Mouse (Mus musculus): Measurements from ENCODE around the gene Iscu. TPM values are rescaled to one million over a fixed set of nuclear protein-coding genes. Genes with fewer than 3 reads are reported as not detected.

Iscu gene
- polyA plus RNA-seq, 1 experiment from 2014 or later = 93.4 TPM

GRCm38 (mm10) chr5:113796401-113797148 is 24.0 kb downstream of the Iscu start:
- Histone ChIP-seq H3K9me3 (no peaks in the 10 kb centered on the region), H3K4me3 (no peak overlapping the region), H3K4me1 (replicated peaks) (peaks cover 33% of the 10 kb centered on the region), H3K36me3 (no peaks in the 10 kb centered on the region), H3K27ac (no peak overlapping the region), H3K27me3 (peaks cover 13% of the 10 kb centered on the region; the same call in 1 of the 2 replicates), H3K9ac (no peak overlapping the region), H3K4me2 (no peak overlapping the region)
- 7% methylated on average over 13 of the region's 13 CpGs for WGBS
- no peak for ATAC-seq (ENCODE audit: low FRiP score)

- H3K27me3 ChIP-seq = peaks cover 13% of the 10 kb centered on the region; the same call in 1 of the 2 replicates
- 14% methylated on average over 19 of the region's 19 CpGs for WGBS
- no peak overlapping the region for H3K4me3 ChIP-seq
- ATAC-seq (ENCODE audit: low FRiP score) = no peak
- H3K36me3 ChIP-seq = no peaks in the 10 kb centered on the region
- H3K27ac ChIP-seq = no peak overlapping the region
- H3K9me3 ChIP-seq = no peaks in the 10 kb centered on the region
- H3K4me2 ChIP-seq = no peak overlapping the region
- peaks cover 33% of the 10 kb centered on the region for H3K4me1 ChIP-seq (replicated peaks)
- H3K9ac ChIP-seq = no peak overlapping the region
Observed at GRCm38 (mm10) chr5:113797149-113797882, 24.8 kb downstream of the Iscu start.

- WGBS = 81% methylated on average over 9 of the region's 9 CpGs
- ATAC-seq (ENCODE audit: low FRiP score) = no peak
- H3K4me2 ChIP-seq = no peak overlapping the region
- H3K4me1 ChIP-seq (replicated peaks) = peaks cover 33% of the 10 kb centered on the region
- no peak overlapping the region for H3K27ac ChIP-seq
- H3K4me3 ChIP-seq = no peak overlapping the region
- H3K9ac ChIP-seq = no peak overlapping the region
- H3K27me3 ChIP-seq = peaks cover 13% of the 10 kb centered on the region; the same call in 1 of the 2 replicates
- H3K36me3 ChIP-seq = no peaks in the 10 kb centered on the region
- no peaks in the 10 kb centered on the region for H3K9me3 ChIP-seq
Observed at GRCm38 (mm10) chr5:113798525-113798924, 26.0 kb downstream of the Iscu start.

- H3K36me3 ChIP-seq = no peaks in the 10 kb centered on the region
- H3K4me2 ChIP-seq = no peak overlapping the region
- H3K4me3 ChIP-seq = peak overlapping the region; percentile 12; the same call in 1 of the 2 replicates
- peak overlapping the region; percentile 62 for H3K27ac ChIP-seq
- ATAC-seq (ENCODE audit: low FRiP score) = no peak
- H3K4me1 ChIP-seq (replicated peaks) = peaks cover 33% of the 10 kb centered on the region
- WGBS = 44% methylated on average over 5 of the region's 5 CpGs
- peaks cover 13% of the 10 kb centered on the region; the same call in 1 of the 2 replicates for H3K27me3 ChIP-seq
- no peaks in the 10 kb centered on the region for H3K9me3 ChIP-seq
- 0 out of 2 replicates have a peak overlapping the region, but pooled peaks have one; percentile 2 for H3K9ac ChIP-seq
Observed at GRCm38 (mm10) chr5:113799691-113800090, 27.1 kb downstream of the Iscu start.

GRCm38 (mm10) chr5:113800280-113800679 is 27.7 kb downstream of the Iscu start, which contains the start of gene Tmem119:
Gene Tmem119, minus strand, starts transcription at chr5:113800516.
- peaks cover 33% of the 10 kb centered on the region for H3K4me1 ChIP-seq (replicated peaks)
- H3K36me3 ChIP-seq = no peaks in the 10 kb centered on the region
- H3K4me2 ChIP-seq = 0 out of 2 replicates have a peak within 1 kb of the TSS, but pooled peaks have one; percentile 9
- peaks cover 13% of the 10 kb centered on the region; the same call in 1 of the 2 replicates for H3K27me3 ChIP-seq
- H3K4me3 ChIP-seq = peak within 1 kb of the TSS; percentile 12; the same call in 1 of the 2 replicates
- peak within 1 kb of the TSS; percentile 2; the same call in 1 of the 2 replicates for H3K9ac ChIP-seq
- peak within 1 kb of the TSS; percentile 62 for H3K27ac ChIP-seq
- H3K9me3 ChIP-seq = no peaks in the 10 kb centered on the region
- WGBS = 4% methylated on average over 11 of the region's 11 CpGs
- ATAC-seq (ENCODE audit: low FRiP score) = peak; percentile 59

GRCm38 (mm10) chr5:113804395-113804966 is 31.9 kb downstream of the Iscu start:
- WGBS = 67% methylated on average over 7 of the region's 7 CpGs
- H3K36me3 ChIP-seq = no peaks in the 10 kb centered on the region
- H3K9me3 ChIP-seq = no peaks in the 10 kb centered on the region
- H3K4me2 ChIP-seq = no peak overlapping the region
- peaks cover 13% of the 10 kb centered on the region for H3K4me1 ChIP-seq (replicated peaks)
- H3K27me3 ChIP-seq = 0 out of 2 replicates have a peak, but pooled peaks cover 7% of the 10 kb centered on the region
- no peak overlapping the region for H3K27ac ChIP-seq
- no peak overlapping the region for H3K9ac ChIP-seq
- H3K4me3 ChIP-seq = no peak overlapping the region
- ATAC-seq (ENCODE audit: low FRiP score) = no peak

GRCm38 (mm10) chr5:113805301-113805700 is 32.8 kb downstream of the Iscu start:
- no peak overlapping the region for H3K27ac ChIP-seq
- H3K4me3 ChIP-seq = no peak overlapping the region
- no peak overlapping the region for H3K9ac ChIP-seq
- peaks cover 5% of the 10 kb centered on the region for H3K4me1 ChIP-seq (replicated peaks)
- ATAC-seq (ENCODE audit: low FRiP score) = no peak
- H3K27me3 ChIP-seq = 0 out of 2 replicates have a peak, but pooled peaks cover 7% of the 10 kb centered on the region
- H3K9me3 ChIP-seq = no peaks in the 10 kb centered on the region
- no peak overlapping the region for H3K4me2 ChIP-seq
- no peaks in the 10 kb centered on the region for H3K36me3 ChIP-seq
- 88% methylated on average over 9 of the region's 9 CpGs for WGBS

GRCm38 (mm10) chr5:113806414-113806813 is 33.9 kb downstream of the Iscu start:
- WGBS = 36% methylated on average over 10 of the region's 10 CpGs

GRCm38 (mm10) chr5:113807712-113808111 is 35.2 kb downstream of the Iscu start:
- no peak overlapping the region for H3K4me2 ChIP-seq
- no peaks in the 10 kb centered on the region for H3K4me1 ChIP-seq (replicated peaks)
- no peak overlapping the region for H3K27ac ChIP-seq
- H3K9ac ChIP-seq = no peak overlapping the region
- H3K9me3 ChIP-seq = peaks cover 10% of the 10 kb centered on the region
- no peak overlapping the region for H3K4me3 ChIP-seq
- ATAC-seq (ENCODE audit: low FRiP score) = no peak
- WGBS = 73% methylated on average over 9 of the region's 9 CpGs
- 0 out of 2 replicates have a peak, but pooled peaks cover 7% of the 10 kb centered on the region for H3K27me3 ChIP-seq
- H3K36me3 ChIP-seq = no peaks in the 10 kb centered on the region

More at GRCm38 (mm10) chr5:113806414-113806813, 33.9 kb downstream of the Iscu start:
- no peaks in the 10 kb centered on the region for H3K36me3 ChIP-seq
- H3K9me3 ChIP-seq = peaks cover 8% of the 10 kb centered on the region
- H3K4me2 ChIP-seq = no peak overlapping the region
- ATAC-seq (ENCODE audit: low FRiP score) = no peak
- no peaks in the 10 kb centered on the region for H3K4me1 ChIP-seq (replicated peaks)
- H3K9ac ChIP-seq = no peak overlapping the region
- no peak overlapping the region for H3K4me3 ChIP-seq
- 0 out of 2 replicates have a peak, but pooled peaks cover 7% of the 10 kb centered on the region for H3K27me3 ChIP-seq
- H3K27ac ChIP-seq = no peak overlapping the region

- Histone ChIP-seq H3K27ac (no peak overlapping the region), H3K4me2 (no peak overlapping the region), H3K4me3 (no peak overlapping the region), H3K9me3 (peaks cover 10% of the 10 kb centered on the region), H3K27me3 (0 out of 2 replicates have a peak, but pooled peaks cover 7% of the 10 kb centered on the region), H3K9ac (no peak overlapping the region), H3K4me1 (replicated peaks) (no peaks in the 10 kb centered on the region), H3K36me3 (no peaks in the 10 kb centered on the region)
- ATAC-seq (ENCODE audit: low FRiP score) = no peak
- WGBS = 71% methylated on average over 2 of the region's 2 CpGs
Observed at GRCm38 (mm10) chr5:113808177-113808576, 35.6 kb downstream of the Iscu start.

- H3K4me1 ChIP-seq (replicated peaks) = no peaks in the 10 kb centered on the region
- no peaks in the 10 kb centered on the region for H3K36me3 ChIP-seq
- no peak overlapping the region for H3K27ac ChIP-seq
- no peak for ATAC-seq (ENCODE audit: low FRiP score)
- peaks cover 10% of the 10 kb centered on the region for H3K9me3 ChIP-seq
- WGBS = 96% methylated on average over 4 of the region's 4 CpGs
- no peak overlapping the region for H3K4me2 ChIP-seq
- H3K27me3 ChIP-seq = peaks cover 18% of the 10 kb centered on the region; the same call in 1 of the 2 replicates
- no peak overlapping the region for H3K4me3 ChIP-seq
- H3K9ac ChIP-seq = no peak overlapping the region
Observed at GRCm38 (mm10) chr5:113810111-113810510, 37.6 kb downstream of the Iscu start.

All from hindbrain, embryonic 13.5 days (tissue).